Mouse (Mus musculus): Measurements from ENCODE around the gene Ppil2. TPM values are rescaled to one million over a fixed set of nuclear protein-coding genes. Genes with fewer than 3 reads are reported as not detected.

Gene Ppil2
- polyA plus RNA-seq, 1 experiment from 2014 or later = 71.9 TPM

- WGBS = 4% methylated on average over 43 of the region's 43 CpGs
- no peak; the same call in 1 of the 2 replicates for ATAC-seq
- Histone ChIP-seq H3K9ac (ENCODE audit: low read depth, low read length) (peak overlapping the region; percentile 63), H3K36me3 (ENCODE audit: control insufficient read depth, insufficient read depth) (no peaks in the 10 kb centered on the region), H3K9me3 (ENCODE audit: control insufficient read depth) (no peaks in the 10 kb centered on the region), H3K27me3 (replicated peaks; ENCODE audit: control insufficient read depth, insufficient read depth, low read length) (no peaks in the 10 kb centered on the region), H3K4me3 (ENCODE audit: low read depth, low read length) (peak overlapping the region; percentile 76), H3K27ac (ENCODE audit: low read depth, low read length) (peak overlapping the region; percentile 54; the same call in 1 of the 2 replicates), H3K4me2 (replicated peaks; ENCODE audit: low read depth) (peak overlapping the region; percentile 99), H3K4me1 (replicated peaks; ENCODE audit: control insufficient read depth, insufficient read depth, low read length) (peaks cover 7% of the 10 kb centered on the region; the same call in 1 of the 2 replicates)
- TF ChIP-seq CTCF (IDR thresholded peaks at IDR 0.05; ENCODE audit: low read depth) = no peak
These were observed 20.4 kb upstream of the Ppil2 start for GRCm38 (mm10) chr16:17131191-17132088.

GRCm38 (mm10) chr16:17127292-17127691 lies 16.2 kb upstream of the Ppil2 start:
- H3K9ac ChIP-seq (ENCODE audit: low read depth, low read length) = no peak overlapping the region
- whole genome bisulfite sequencing = 87% methylated on average over 1 of the region's 1 CpGs
- ATAC-seq = no peak
- peak; percentile 92 for TF ChIP-seq CTCF (IDR thresholded peaks at IDR 0.05; ENCODE audit: low read depth)
- H3K4me2 ChIP-seq (replicated peaks; ENCODE audit: low read depth) = no peak overlapping the region
- peaks cover 15% of the 10 kb centered on the region for H3K4me1 ChIP-seq (replicated peaks; ENCODE audit: control insufficient read depth, insufficient read depth, low read length)
- H3K27ac ChIP-seq (ENCODE audit: low read depth, low read length) = no peak overlapping the region
- no peaks in the 10 kb centered on the region for H3K9me3 ChIP-seq (ENCODE audit: control insufficient read depth)
- H3K4me3 ChIP-seq (ENCODE audit: low read depth, low read length) = no peak overlapping the region
- H3K27me3 ChIP-seq (replicated peaks; ENCODE audit: control insufficient read depth, insufficient read depth, low read length) = no peaks in the 10 kb centered on the region
- H3K36me3 ChIP-seq (ENCODE audit: control insufficient read depth, insufficient read depth) = peaks cover 5% of the 10 kb centered on the region; the same call in 1 of the 2 replicates

- TF ChIP-seq CTCF (IDR thresholded peaks at IDR 0.05; ENCODE audit: low read depth) = peak; percentile 24; the same call in 1 of the 2 replicates
- peaks cover 13% of the 10 kb centered on the region; the same call in 1 of the 2 replicates for H3K36me3 ChIP-seq (ENCODE audit: control insufficient read depth, insufficient read depth)
- H3K4me2 ChIP-seq (replicated peaks; ENCODE audit: low read depth) = peak within 1 kb of the TSS; percentile 68
- ATAC-seq = peak; percentile 87
- peaks cover 8% of the 10 kb centered on the region for H3K4me1 ChIP-seq (replicated peaks; ENCODE audit: control insufficient read depth, insufficient read depth, low read length)
- H3K4me3 ChIP-seq (ENCODE audit: low read depth, low read length) = peak within 1 kb of the TSS; percentile 24
- H3K9me3 ChIP-seq (ENCODE audit: control insufficient read depth) = no peaks in the 10 kb centered on the region
- no peaks in the 10 kb centered on the region for H3K27me3 ChIP-seq (replicated peaks; ENCODE audit: control insufficient read depth, insufficient read depth, low read length)
- peak within 1 kb of the TSS; percentile 13; the same call in 1 of the 2 replicates for H3K9ac ChIP-seq (ENCODE audit: low read depth, low read length)
- H3K27ac ChIP-seq (ENCODE audit: low read depth, low read length) = no peak within 1 kb of the TSS
- under 1% methylated on average over 25 of the region's 25 CpGs for WGBS
These were observed 13.9 kb upstream of the Ppil2 start, which contains the start of gene 2610318N02Rik for GRCm38 (mm10) chr16:17124871-17125520. TSS of gene 2610318N02Rik (minus strand) at chr16:17125167.

- Histone ChIP-seq H3K9ac (ENCODE audit: low read depth, low read length) (peak overlapping the region; percentile 13; the same call in 1 of the 2 replicates), H3K36me3 (ENCODE audit: control insufficient read depth, insufficient read depth) (peaks cover 13% of the 10 kb centered on the region; the same call in 1 of the 2 replicates), H3K9me3 (ENCODE audit: control insufficient read depth) (no peaks in the 10 kb centered on the region), H3K27ac (ENCODE audit: low read depth, low read length) (no peak overlapping the region), H3K4me1 (replicated peaks; ENCODE audit: control insufficient read depth, insufficient read depth, low read length) (peaks cover 8% of the 10 kb centered on the region), H3K4me3 (ENCODE audit: low read depth, low read length) (peak overlapping the region; percentile 24), H3K27me3 (replicated peaks; ENCODE audit: control insufficient read depth, insufficient read depth, low read length) (no peaks in the 10 kb centered on the region), H3K4me2 (replicated peaks; ENCODE audit: low read depth) (peak overlapping the region; percentile 68)
- 7% methylated on average over 22 of the region's 22 CpGs for WGBS
- no peak for ATAC-seq
- TF ChIP-seq CTCF (IDR thresholded peaks at IDR 0.05; ENCODE audit: low read depth) = no peak
These were observed 13.2 kb upstream of the Ppil2 start for GRCm38 (mm10) chr16:17124119-17124870.

- no peak for TF ChIP-seq CTCF (IDR thresholded peaks at IDR 0.05; ENCODE audit: low read depth)
- Histone ChIP-seq H3K27me3 (replicated peaks; ENCODE audit: control insufficient read depth, insufficient read depth, low read length) (no peaks in the 10 kb centered on the region), H3K4me2 (replicated peaks; ENCODE audit: low read depth) (no peak overlapping the region), H3K9ac (ENCODE audit: low read depth, low read length) (no peak overlapping the region), H3K9me3 (ENCODE audit: control insufficient read depth) (no peaks in the 10 kb centered on the region), H3K4me1 (replicated peaks; ENCODE audit: control insufficient read depth, insufficient read depth, low read length) (peaks cover 8% of the 10 kb centered on the region), H3K4me3 (ENCODE audit: low read depth, low read length) (no peak overlapping the region), H3K27ac (ENCODE audit: low read depth, low read length) (no peak overlapping the region), H3K36me3 (ENCODE audit: control insufficient read depth, insufficient read depth) (peaks cover 17% of the 10 kb centered on the region; the same call in 1 of the 2 replicates)
- no peak for ATAC-seq
- 66% methylated on average over 13 of the region's 14 CpGs for WGBS
These were observed 10.5 kb upstream of the Ppil2 start for GRCm38 (mm10) chr16:17121569-17121968.

Data from intestine, postnatal 0 days (tissue).